Mouse (Mus musculus) thymus, adult 2 months (tissue): ENCODE measurements at regions not wholly inside any gene's neighbourhood (a gene's known extent, or its start where the extent isn't known, plus 50 kb on each side); places are given as distances from the start of the nearest gene placed in this dataset.

Source experiments
- DNase-seq: peaks from one replicate; pipeline ENCODE4 v3.0.0; 2021
- H3K27ac ChIP-seq: fragments of 200-500 bp; 2 replicates; pipeline ENCODE4 v1.5.1; 2012; ENCODE audit warnings: low read length, control low read depth; ENCODE audit not compliant: control insufficient read depth, insufficient read depth
- H3K27me3 ChIP-seq: fragments of 200-500 bp; 2 replicates; pipeline ENCODE4 v1.6.1; 2012; ENCODE audit warnings: mild to moderate bottlenecking, low read length, moderate library complexity, mixed read lengths; ENCODE audit not compliant: control insufficient read depth, insufficient read depth
- H3K36me3 ChIP-seq: fragments of 200-500 bp; 2 replicates; pipeline ENCODE4 v1.6.1; 2012; ENCODE audit warnings: mild to moderate bottlenecking, low read length, moderate library complexity; ENCODE audit not compliant: control insufficient read depth, insufficient read depth
- H3K4me1 ChIP-seq: fragments of 200-500 bp; replicated peaks from 2 replicates; pipeline ENCODE4 v1.6.1; 2012; ENCODE audit warnings: low read length; ENCODE audit not compliant: control insufficient read depth, insufficient read depth
- H3K4me3 ChIP-seq: fragments of 200-500 bp; 2 replicates; pipeline ENCODE4 v1.5.1; 2012; ENCODE audit warnings: mild to moderate bottlenecking, low read length, control low read depth, moderate library complexity; ENCODE audit not compliant: control insufficient read depth, insufficient read depth
- CTCF ChIP-seq: fragments of 200-500 bp; IDR thresholded peaks from 2 replicates; pipeline ENCODE4 v1.5.1; 2012; ENCODE audit warnings: mild to moderate bottlenecking, control low read depth, low read length, moderate library complexity, borderline replicate concordance; ENCODE audit not compliant: control insufficient read depth, poor library complexity, insufficient read depth; ENCODE audit errors: extremely low read depth
- POLR2A ChIP-seq: fragments of 200-500 bp; IDR thresholded peaks from 2 replicates; pipeline ENCODE4 v1.6.1; 2012; ENCODE audit warnings: mild to moderate bottlenecking, low read length, control low read depth, moderate library complexity; ENCODE audit not compliant: control insufficient read depth, poor library complexity, insufficient read depth; ENCODE audit errors: extremely low read depth
- WGBS: fragments of 180-500 bp; shearing (Covaris S2); methylation state at CpG from one replicate; pipeline ENCODE4 v1.1.7; 2018; 5-methylcytosine and 5-hydroxymethylcytosine counted together

GRCm38 (mm10) chr8:36014862-36015261 is 249.3 kb downstream of the Gm19410 start:
- Histone ChIP-seq H3K4me3 (no peak overlapping the region), H3K36me3 (no peaks in the 10 kb centered on the region), H3K4me1 (peaks cover 16% of the 10 kb centered on the region), H3K27me3 (no peaks in the 10 kb centered on the region), H3K27ac (no peak overlapping the region)
- TF ChIP-seq POLR2A (no peak), CTCF (no peak)
- no peak for DNase-seq
- WGBS: 96% methylated on average over 8 of the region's 8 CpGs

- H3K4me1 ChIP-seq: peaks cover 7% of the 10 kb centered on the region
Measured at GRCm38 (mm10) chr8:36016321-36017114, 250.9 kb downstream of the Gm19410 start.

GRCm38 (mm10) chr8:36018993-36019753 is 253.6 kb downstream of the Gm19410 start:
- H3K36me3 ChIP-seq: no peaks in the 10 kb centered on the region
- H3K4me1 ChIP-seq: peaks cover 7% of the 10 kb centered on the region
- 29% methylated on average over 15 of the region's 15 CpGs for WGBS
- no peak overlapping the region for H3K27ac ChIP-seq
- no peaks in the 10 kb centered on the region for H3K27me3 ChIP-seq
- DNase-seq: no peak
- H3K4me3 ChIP-seq: no peak overlapping the region
- TF ChIP-seq POLR2A (no peak), CTCF (no peak)

More at GRCm38 (mm10) chr8:36016321-36017114, 250.9 kb downstream of the Gm19410 start:
- TF ChIP-seq POLR2A (no peak), CTCF (no peak)
- H3K27ac ChIP-seq: no peak overlapping the region
- DNase-seq: no peak
- WGBS: 75% methylated on average over 20 of the region's 20 CpGs
- H3K36me3 ChIP-seq: no peaks in the 10 kb centered on the region
- H3K27me3 ChIP-seq: no peaks in the 10 kb centered on the region
- no peak overlapping the region for H3K4me3 ChIP-seq

- no peak overlapping the region for H3K4me3 ChIP-seq
- no peak overlapping the region for H3K27ac ChIP-seq
- no peaks in the 10 kb centered on the region for H3K27me3 ChIP-seq
- no peaks in the 10 kb centered on the region for H3K36me3 ChIP-seq
- WGBS: 86% methylated on average over 7 of the region's 7 CpGs
- peaks cover 7% of the 10 kb centered on the region for H3K4me1 ChIP-seq
- no peak for TF ChIP-seq POLR2A
- TF ChIP-seq CTCF: no peak
- DNase-seq: no peak
Measured at GRCm38 (mm10) chr8:36019895-36020294, 254.3 kb downstream of the Gm19410 start.

- DNase-seq: no peak
- Histone ChIP-seq H3K4me3 (no peak overlapping the region), H3K27ac (no peak overlapping the region), H3K27me3 (no peaks in the 10 kb centered on the region), H3K36me3 (no peaks in the 10 kb centered on the region), H3K4me1 (peaks cover 7% of the 10 kb centered on the region)
- TF ChIP-seq CTCF (no peak), POLR2A (no peak)
- WGBS: 86% methylated on average over 11 of the region's 11 CpGs
Measured at GRCm38 (mm10) chr8:36027586-36027985, 262.0 kb downstream of the Gm19410 start.

GRCm38 (mm10) chr8:36028121-36028955 is 262.7 kb downstream of the Gm19410 start:
- 10% methylated on average over 9 of the region's 9 CpGs for WGBS
- TF ChIP-seq POLR2A (no peak), CTCF (no peak)
- DNase-seq: peak; percentile 38
- no peak overlapping the region for H3K4me3 ChIP-seq
- no peaks in the 10 kb centered on the region for H3K36me3 ChIP-seq
- H3K4me1 ChIP-seq: peaks cover 7% of the 10 kb centered on the region
- no peak overlapping the region for H3K27ac ChIP-seq
- no peaks in the 10 kb centered on the region for H3K27me3 ChIP-seq
